Mouse (Mus musculus): ENCODE results near the gene Larp1b. TPM values are rescaled to one million over a fixed set of nuclear protein-coding genes. Genes with fewer than 3 reads are reported as not detected.
A peak's percentile ranks its signal among the peaks of the same experiment; 100 is the strongest.

Gene Larp1b
- total and polyA plus RNA-seq, 3 experiments: 8.7 to 13.7 (median 11.9) TPM

GRCm38 (mm10) chr3:40949903-40950600, 424 bp downstream of the Larp1b start:
- Histone ChIP-seq H3K27me3 (replicated peaks) (peaks cover 7% of the 10 kb centered on the region), H3K4me1 (ENCODE audit: control insufficient read depth in 1 of 2, insufficient read depth in 2 of 2) (peaks cover 0 to 5% of the 10 kb centered on the region in 2 experiments; a peak in 2 of 4 replicates), H3K9me3 (replicated peaks; ENCODE audit: low read length) (no peaks in the 10 kb centered on the region), H3K79me2 (replicated peaks; ENCODE audit: control insufficient read depth, extremely low read depth, insufficient read depth, poor library complexity, severe bottlenecking) (peaks cover 2% of the 10 kb centered on the region; the same call in 1 of the 2 replicates), H3K4me2 (ENCODE audit: insufficient read depth, low read depth, poor library complexity, severe bottlenecking) (peak overlapping the region; percentile 76), H3K36me3 (replicated peaks in 1 of 2; ENCODE audit: control insufficient read depth in 1 of 2, insufficient read depth in 1 of 2, low read length in 1 of 2) (no peaks in the 10 kb centered on the region), H3K9ac (ENCODE audit: insufficient read depth, low read depth) (peak overlapping the region; percentile 47; the same call in 1 of the 2 replicates), H3K4me3 (replicated peaks in 1 of 3; ENCODE audit: low read depth in 2 of 3, low read length in 2 of 3, poor library complexity in 1 of 3) (peak overlapping the region; percentile 78 to 88 (median 82)), H3K27ac (ENCODE audit: insufficient read depth, low read depth) (peak overlapping the region; percentile 42; the same call in 1 of the 2 replicates)
- DNase-seq (ENCODE audit: extremely low read depth): peak; percentile 15
- dilution Hi-C loops (cut with MboI; ENCODE audit: extremely low pct_ligation_motif_present, extremely low pct_unique_long_range_greater_than_20kb, low sequenced_read_pairs) (no loop called here), in situ Hi-C loops (cut with MboI; ENCODE audit: low pct_ligation_motif_present, low pct_unique_long_range_greater_than_20kb, low sequenced_read_pairs) (no loop called here)
- TF ChIP-seq UBTF (IDR thresholded peaks at IDR 0.05; ENCODE audit: low read depth, low read length): peak; percentile 73; the same call in 1 of the 2 replicates
- no peak for TF ChIP-seq MAZ (IDR thresholded peaks at IDR 0.05; ENCODE audit: low read depth, low read length)
- no peak for TF ChIP-seq TBP (conservative IDR thresholded peaks at IDR 0.05; ENCODE audit: low read depth, low read length)
- no peak for TF ChIP-seq CTCF (conservative IDR thresholded peaks at IDR 0.05 in 1 of 2, IDR thresholded peaks at IDR 0.05 in 1 of 2; ENCODE audit: low read depth in 2 of 2, low read length in 2 of 2)
- TF ChIP-seq NRF1 (IDR thresholded peaks at IDR 0.05; ENCODE audit: low read depth, low read length): peak; percentile 67

- in situ Hi-C loops (cut with MboI; ENCODE audit: low pct_ligation_motif_present, low pct_unique_long_range_greater_than_20kb, low sequenced_read_pairs): no loop called here
- peak; percentile 60 for DNase-seq (ENCODE audit: extremely low read depth)
- TF ChIP-seq MYC (IDR thresholded peaks at IDR 0.05; ENCODE audit: low read depth, low read length): peak; percentile 41; the same call in 1 of the 2 replicates
- no peak for TF ChIP-seq PAX5 (IDR thresholded peaks at IDR 0.05; ENCODE audit: low read length)
- TF ChIP-seq NRF1 (IDR thresholded peaks at IDR 0.05; ENCODE audit: low read depth, low read length): 0 out of 2 replicates have a peak, but pooled peaks have one; percentile 21
- TF ChIP-seq MAX (IDR thresholded peaks at IDR 0.05; ENCODE audit: low read length): peak; percentile 70; the same call in 1 of the 2 replicates
- no peak for TF ChIP-seq CHD1 (IDR thresholded peaks at IDR 0.05; ENCODE audit: low read depth, low read length)
- TF ChIP-seq MXI1 (IDR thresholded peaks at IDR 0.05; ENCODE audit: low read depth, low read length): peak; percentile 71
- no peak for TF ChIP-seq KAT2A (IDR thresholded peaks at IDR 0.05; ENCODE audit: insufficient replicate concordance, low read length)
- TF ChIP-seq GABPA (IDR thresholded peaks at IDR 0.05; ENCODE audit: insufficient replicate concordance, low read depth, low read length): no peak
- no peak; the same call in 1 of the 2 replicates for TF ChIP-seq HCFC1 (IDR thresholded peaks at IDR 0.05; ENCODE audit: low read depth, low read length)
- TF ChIP-seq POLR2AphosphoS2 (IDR thresholded peaks at IDR 0.05; ENCODE audit: low read depth, low read length): no peak
- TF ChIP-seq ZMIZ1 (IDR thresholded peaks at IDR 0.05; ENCODE audit: low read depth, low read length): no peak
- TF ChIP-seq TBP (conservative IDR thresholded peaks at IDR 0.05; ENCODE audit: low read depth, low read length): 0 out of 2 replicates have a peak, but pooled peaks have one; percentile 34
- peak; percentile 78; the same call in 1 of the 2 replicates for TF ChIP-seq MAFK (IDR thresholded peaks at IDR 0.05; ENCODE audit: insufficient replicate concordance, low read length)
- TF ChIP-seq CHD2 (IDR thresholded peaks at IDR 0.05; ENCODE audit: low read length): no peak
- TF ChIP-seq MEF2A (IDR thresholded peaks at IDR 0.05; ENCODE audit: borderline replicate concordance, low read depth, low read length): peak; percentile 46; the same call in 1 of the 2 replicates
- TF ChIP-seq E2F4 (IDR thresholded peaks at IDR 0.05; ENCODE audit: insufficient replicate concordance, low read depth, low read length): no peak
- no peak for TF ChIP-seq USF1 (IDR thresholded peaks at IDR 0.05; ENCODE audit: low read depth, low read length)
- peak; percentile 61 for TF ChIP-seq ETS1 (conservative IDR thresholded peaks at IDR 0.05; ENCODE audit: low read depth, low read length)
- no peak for TF ChIP-seq ZC3H11A (IDR thresholded peaks at IDR 0.05; ENCODE audit: low read depth, low read length)
- no peak for TF ChIP-seq ELF1 (IDR thresholded peaks at IDR 0.05; ENCODE audit: low read depth, low read length)
- no peak for TF ChIP-seq RCOR1 (conservative IDR thresholded peaks at IDR 0.05; ENCODE audit: low read depth, low read length)
- no peak for TF ChIP-seq MAZ (IDR thresholded peaks at IDR 0.05; ENCODE audit: low read depth, low read length)
- peak; percentile 56 for TF ChIP-seq POLR2A (IDR thresholded peaks at IDR 0.05; ENCODE audit: low read depth, low read length)
- peak; percentile 71; the same call in 1 of the 2 replicates for TF ChIP-seq IRF4 (IDR thresholded peaks at IDR 0.05; ENCODE audit: low read depth, low read length)
- TF ChIP-seq ZKSCAN1 (IDR thresholded peaks at IDR 0.05; ENCODE audit: borderline replicate concordance, low read depth, low read length): no peak
- TF ChIP-seq RAD21 (IDR thresholded peaks at IDR 0.05; ENCODE audit: low read depth, low read length): no peak
- TF ChIP-seq ZNF384 (IDR thresholded peaks at IDR 0.05; ENCODE audit: low read depth, low read length): no peak
Observed at GRCm38 (mm10) chr3:40950601-40951201, 1.1 kb downstream of the Larp1b start.

More at GRCm38 (mm10) chr3:40950601-40951201, 1.1 kb downstream of the Larp1b start:
- no peaks in the 10 kb centered on the region for H3K9me3 ChIP-seq (replicated peaks; ENCODE audit: low read length)
- H3K36me3 ChIP-seq (replicated peaks in 1 of 2; ENCODE audit: control insufficient read depth in 1 of 2, insufficient read depth in 1 of 2, low read length in 1 of 2): no peaks in the 10 kb centered on the region
- dilution Hi-C loops (cut with MboI; ENCODE audit: extremely low pct_ligation_motif_present, extremely low pct_unique_long_range_greater_than_20kb, low sequenced_read_pairs): no loop called here
- peaks cover 7% of the 10 kb centered on the region for H3K27me3 ChIP-seq (replicated peaks)
- H3K9ac ChIP-seq (ENCODE audit: insufficient read depth, low read depth): peak overlapping the region; percentile 47
- H3K79me2 ChIP-seq (replicated peaks; ENCODE audit: control insufficient read depth, extremely low read depth, insufficient read depth, poor library complexity, severe bottlenecking): peaks cover 2% of the 10 kb centered on the region; the same call in 1 of the 2 replicates
- H3K27ac ChIP-seq (ENCODE audit: insufficient read depth, low read depth): peak overlapping the region; percentile 42
- peak overlapping the region; percentile 76 for H3K4me2 ChIP-seq (ENCODE audit: insufficient read depth, low read depth, poor library complexity, severe bottlenecking)
- peaks cover 0 to 5% of the 10 kb centered on the region in 2 experiments; a peak in 2 of 4 replicates for H3K4me1 ChIP-seq (ENCODE audit: control insufficient read depth in 1 of 2, insufficient read depth in 2 of 2)
- peak overlapping the region; percentile 78 to 88 (median 82) for H3K4me3 ChIP-seq (replicated peaks in 1 of 3; ENCODE audit: low read depth in 2 of 3, low read length in 2 of 3, poor library complexity in 1 of 3)
